Mouse (Mus musculus) heart, adult 2 months (tissue): ENCODE results near the gene Bcat2.

Experiments
- CTCF ChIP-seq: fragments of 200-600 bp; IDR thresholded peaks from 2 replicates; pipeline ENCODE4 v1.8.1; 2022; ENCODE audit warnings: antibody characterized with exemption, mild to moderate bottlenecking, moderate library complexity
- EP300 ChIP-seq: fragments of 200-500 bp; IDR thresholded peaks from 2 replicates; pipeline ENCODE4 v1.6.1; 2011; ENCODE audit warnings: low read depth, low read length, control low read depth; ENCODE audit not compliant: insufficient read depth
- POLR2A ChIP-seq: fragments of 200-500 bp; IDR thresholded peaks from 2 replicates; pipeline ENCODE4 v1.6.1; 2011; ENCODE audit warnings: mild to moderate bottlenecking, low read depth, low read length, control low read depth; ENCODE audit not compliant: insufficient read depth

DNA sequence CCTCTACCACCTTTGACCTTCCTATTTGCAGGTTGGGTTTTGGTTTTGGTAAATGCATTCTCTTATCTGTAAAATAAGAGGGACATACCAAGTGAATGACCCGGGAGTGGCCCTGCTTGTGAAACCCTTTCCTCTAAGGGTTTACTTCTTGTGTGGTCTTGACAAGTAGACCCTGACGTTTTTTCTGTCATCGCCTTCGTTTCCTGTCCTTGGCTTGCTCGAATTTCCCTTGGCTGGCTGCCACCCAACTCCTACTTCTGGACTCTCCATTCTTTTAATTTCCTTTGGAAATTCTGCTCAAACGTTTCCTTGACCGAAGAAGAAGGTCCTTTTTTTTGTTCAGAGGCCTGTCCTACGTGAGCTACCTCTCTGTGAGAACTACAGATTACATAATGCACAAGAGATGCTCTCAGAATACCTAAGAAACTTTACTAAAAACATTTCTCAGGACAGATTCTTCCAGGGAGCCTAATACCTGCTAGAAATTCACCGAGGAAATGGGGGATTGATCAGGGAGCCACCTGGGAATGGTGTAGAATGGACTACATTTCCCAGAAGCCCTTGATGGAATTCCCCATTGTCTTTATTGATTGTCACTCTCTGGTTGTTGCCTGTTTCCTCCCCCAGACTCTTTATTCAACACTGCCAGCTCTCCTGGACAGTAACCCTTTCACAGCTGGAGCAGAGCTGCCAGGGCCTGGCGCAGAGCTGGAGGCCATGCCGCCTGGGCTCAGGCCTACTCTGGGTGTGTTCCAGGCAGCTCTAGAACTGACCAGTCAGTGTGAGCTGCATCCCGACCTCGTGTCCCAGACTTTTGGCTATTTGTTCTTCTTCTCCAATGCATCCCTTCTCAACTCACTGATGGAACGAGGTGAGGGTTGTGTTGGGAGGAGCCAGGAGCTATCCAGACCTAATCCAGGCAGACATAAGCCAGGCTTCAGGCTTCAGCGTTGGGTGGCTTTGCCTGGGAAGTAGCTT is 66.0 kb downstream of the Bcat2 start:
- TF ChIP-seq CTCF: no peak
- 0 out of 2 replicates have a peak, but pooled peaks have one; percentile 11 for TF ChIP-seq EP300
- no peak for TF ChIP-seq POLR2A
